Mouse (Mus musculus) small intestine, adult 2 months (tissue): Measurements from ENCODE around the gene Gm14692. TPM values are rescaled to one million over a fixed set of nuclear protein-coding genes. Genes with fewer than 3 reads are reported as not detected.
"Not testable (repeated sequence)": the region's sequence is repeated elsewhere in the genome, so short reads cannot be mapped to it uniquely, and the experiment has no call there.

Source experiments
- H3K27ac ChIP-seq: fragments of 200-500 bp; 2 replicates; pipeline ENCODE4 v1.5.1; 2012; ENCODE audit warnings: low read depth, low read length, control low read depth, inconsistent platforms; ENCODE audit not compliant: insufficient read depth
- H3K27me3 ChIP-seq: fragments of 200-500 bp; 2 replicates; pipeline ENCODE4 v1.6.1; 2012; ENCODE audit warnings: mild to moderate bottlenecking, moderate library complexity, low read length, inconsistent platforms; ENCODE audit not compliant: control insufficient read depth, insufficient read depth
- H3K36me3 ChIP-seq: fragments of 200-500 bp; 2 replicates; pipeline ENCODE4 v1.6.1; 2012; ENCODE audit warnings: mild to moderate bottlenecking, low read length, control low read depth, inconsistent platforms; ENCODE audit not compliant: control insufficient read depth, insufficient read depth
- H3K4me1 ChIP-seq: fragments of 200-500 bp; 2 replicates; pipeline ENCODE4 v1.6.1; 2012; ENCODE audit warnings: low read length, inconsistent platforms, mixed read lengths; ENCODE audit not compliant: control insufficient read depth, insufficient read depth, insufficient read length
- H3K4me3 ChIP-seq: fragments of 200-500 bp; 2 replicates; pipeline ENCODE4 v1.5.1; 2012; ENCODE audit warnings: low read depth, mild to moderate bottlenecking, control low read depth, inconsistent platforms, low read length, moderate library complexity
- WGBS: fragments of 180-500 bp; shearing (Covaris S2); methylation state at CpG from one replicate; pipeline ENCODE4 v1.1.7; 2018; 5-methylcytosine and 5-hydroxymethylcytosine counted together
- polyA plus RNA-seq: library from polyadenylated mRNA; depleted of rRNA; stranded (reverse); fragments of >200 nt; gene quantifications from 2 replicates; pipeline ENCODE4 v1.2.3, GENCODE M21; 2012; rRNA removed

Gm14692 gene
- not detected in 2 replicates for polyA plus RNA-seq

DNA sequence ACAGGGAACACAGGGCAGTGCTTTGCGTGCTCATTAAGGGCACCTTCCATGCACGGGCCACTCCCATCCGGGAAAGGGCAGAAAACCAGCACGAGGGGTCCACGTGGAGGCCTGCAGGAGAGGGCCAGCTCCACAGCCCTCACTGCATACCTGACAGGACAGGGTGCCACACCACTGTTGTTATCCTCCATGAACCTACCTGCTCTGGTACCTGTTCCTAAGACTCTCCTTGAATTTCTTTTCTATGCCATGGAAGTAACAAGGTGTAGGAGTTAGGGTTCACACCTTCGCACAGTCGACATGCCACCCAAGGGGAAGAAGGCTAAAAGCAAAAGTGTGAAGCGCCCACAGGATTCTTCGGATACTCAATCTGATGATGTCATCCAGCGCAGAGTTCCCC lies at the start of gene Gm14692:
Gene Gm14692, plus strand, starts transcription at position 301 of the 400 bp plus-strand sequence.
- WGBS = 82% methylated on average over 5 of the region's 10 CpGs
- H3K4me1 ChIP-seq, H3K27me3 ChIP-seq, H3K27ac ChIP-seq, H3K36me3 ChIP-seq, H3K4me3 ChIP-seq: not testable (repeated sequence)

DNA sequence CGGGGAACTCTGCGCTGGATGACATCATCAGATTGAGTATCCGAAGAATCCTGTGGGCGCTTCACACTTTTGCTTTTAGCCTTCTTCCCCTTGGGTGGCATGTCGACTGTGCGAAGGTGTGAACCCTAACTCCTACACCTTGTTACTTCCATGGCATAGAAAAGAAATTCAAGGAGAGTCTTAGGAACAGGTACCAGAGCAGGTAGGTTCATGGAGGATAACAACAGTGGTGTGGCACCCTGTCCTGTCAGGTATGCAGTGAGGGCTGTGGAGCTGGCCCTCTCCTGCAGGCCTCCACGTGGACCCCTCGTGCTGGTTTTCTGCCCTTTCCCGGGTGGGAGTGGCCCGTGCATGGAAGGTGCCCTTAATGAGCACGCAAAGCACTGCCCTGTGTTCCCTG lies 2.0 kb upstream of the Gm14692 start, which contains the start of gene Gm1140:
Gene Gm1140, minus strand, starts transcription at position 101 of the 400 bp plus-strand sequence.
- H3K27me3 ChIP-seq, H3K27ac ChIP-seq, H3K36me3 ChIP-seq, H3K4me3 ChIP-seq, H3K4me1 ChIP-seq: not testable (repeated sequence)
- 75% methylated on average over 5 of the region's 11 CpGs for WGBS

Other genes with a start within 250 kb of the Gm14692 start
- not detected in 2 replicates for gene Gm1140, start 2.1 kb upstream of the Gm14692 start, polyA plus RNA-seq
- gene 4933436I01Rik, start 225.8 kb downstream of the Gm14692 start, polyA plus RNA-seq = not detected in 2 replicates